Mouse (Mus musculus): ENCODE measurements around the gene Osbpl8. TPM values are rescaled to one million over a fixed set of nuclear protein-coding genes. Genes with fewer than 3 reads are reported as not detected.

The Osbpl8 gene
- polyA plus RNA-seq, 2 experiments, result 6.3 to 7.2 TPM

DNA sequence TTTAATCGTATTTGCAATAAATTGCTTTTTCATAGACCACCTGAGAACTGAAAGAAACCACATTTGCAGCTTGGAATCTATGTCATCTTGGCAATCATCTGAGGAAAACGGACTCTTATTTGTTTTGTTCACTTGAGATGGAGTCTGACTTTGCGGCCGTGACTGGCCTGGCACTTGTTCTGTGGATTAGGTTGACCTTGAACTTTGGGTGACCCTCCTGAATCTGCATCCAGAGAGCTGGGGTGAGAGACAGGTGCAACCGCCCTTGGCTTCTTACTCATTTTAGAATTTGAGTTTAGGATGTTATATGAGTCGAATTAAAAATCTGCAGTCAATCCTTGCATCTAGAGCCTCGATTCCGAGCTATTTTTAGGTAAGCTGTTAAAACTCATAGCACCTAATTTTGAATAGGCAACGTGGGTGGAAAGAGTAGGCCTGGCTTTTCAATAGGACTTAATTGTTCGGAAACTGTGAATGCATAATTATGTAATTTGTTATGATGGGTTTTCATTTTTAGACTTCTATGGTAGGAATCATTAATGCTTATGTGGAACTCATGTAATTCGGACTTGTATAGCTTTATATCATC lies 20.1 kb upstream of the Osbpl8 start:
- WGBS (ENCODE audit: insufficient replicate concordance), result 70% methylated on average over 11 of the region's 11 CpGs

GRCm38 (mm10) chr10:111149761-111150160 lies 14.8 kb upstream of the Osbpl8 start:
- Histone ChIP-seq H3K27ac (no peak overlapping the region), H3K27me3 (ENCODE audit: control insufficient read depth, insufficient read depth, low read length) (no peaks in the 10 kb centered on the region), H3K4me1 (replicated peaks; ENCODE audit: control insufficient read depth in 2 of 2, insufficient read depth in 2 of 2, low read length in 1 of 2) (no peaks in the 10 kb centered on the region), H3K36me3 (replicated peaks; ENCODE audit: control insufficient read depth, insufficient read depth, low read depth) (no peaks in the 10 kb centered on the region), H3K4me2 (ENCODE audit: low read depth) (no peak overlapping the region), H3K9me3 (ENCODE audit: control insufficient read depth, low read length) (no peaks in the 10 kb centered on the region), H3K9ac (replicated peaks) (no peak overlapping the region), H3K4me3 (ENCODE audit: insufficient read depth in 1 of 2, low read depth in 2 of 2, low read length in 2 of 2) (no peak overlapping the region)
- WGBS (ENCODE audit: insufficient replicate concordance), result 74% methylated on average over 5 of the region's 5 CpGs
- no peak for TF ChIP-seq EP300 (IDR thresholded peaks at IDR 0.05; ENCODE audit: low read depth)
- TF ChIP-seq CTCF (IDR thresholded peaks at IDR 0.05; ENCODE audit: low read depth), result no peak
- DNase-seq (ENCODE audit: low read depth in 3 of 3, low spot score in 3 of 3) (no peak), ATAC-seq (ENCODE audit: insufficient read depth) (no peak)

More for the DNA sequence above, 20.1 kb upstream of the Osbpl8 start:
- Histone ChIP-seq H3K4me1 (replicated peaks; ENCODE audit: control insufficient read depth in 2 of 2, insufficient read depth in 2 of 2, low read length in 1 of 2) (no peaks in the 10 kb centered on the region), H3K4me2 (ENCODE audit: low read depth) (no peak overlapping the region), H3K27me3 (ENCODE audit: control insufficient read depth, insufficient read depth, low read length) (no peaks in the 10 kb centered on the region), H3K27ac (no peak overlapping the region), H3K9ac (replicated peaks) (no peak overlapping the region), H3K4me3 (ENCODE audit: insufficient read depth in 1 of 2, low read depth in 2 of 2, low read length in 2 of 2) (no peak overlapping the region), H3K9me3 (ENCODE audit: control insufficient read depth, low read length) (no peaks in the 10 kb centered on the region), H3K36me3 (replicated peaks; ENCODE audit: control insufficient read depth, insufficient read depth, low read depth) (no peaks in the 10 kb centered on the region)
- DNase-seq (ENCODE audit: low read depth in 3 of 3, low spot score in 3 of 3) (no peak), ATAC-seq (ENCODE audit: insufficient read depth) (no peak)
- TF ChIP-seq EP300 (IDR thresholded peaks at IDR 0.05; ENCODE audit: low read depth) (no peak), CTCF (IDR thresholded peaks at IDR 0.05; ENCODE audit: low read depth) (no peak)

GRCm38 (mm10) chr10:111155065-111155464 lies 9.5 kb upstream of the Osbpl8 start:
- Histone ChIP-seq H3K9ac (replicated peaks) (no peak overlapping the region), H3K4me2 (ENCODE audit: low read depth) (no peak overlapping the region), H3K27ac (no peak overlapping the region), H3K4me3 (ENCODE audit: insufficient read depth in 1 of 2, low read depth in 2 of 2, low read length in 2 of 2) (no peak overlapping the region), H3K27me3 (ENCODE audit: control insufficient read depth, insufficient read depth, low read length) (no peaks in the 10 kb centered on the region), H3K9me3 (ENCODE audit: control insufficient read depth, low read length) (no peaks in the 10 kb centered on the region), H3K36me3 (replicated peaks; ENCODE audit: control insufficient read depth, insufficient read depth, low read depth) (no peaks in the 10 kb centered on the region), H3K4me1 (replicated peaks; ENCODE audit: control insufficient read depth in 2 of 2, insufficient read depth in 2 of 2, low read length in 1 of 2) (peaks cover 0 to 8% of the 10 kb centered on the region in 2 experiments; a peak in 1 of 4 replicates)
- no peak for ATAC-seq (ENCODE audit: insufficient read depth)
- 78% methylated on average over 3 of the region's 3 CpGs for WGBS (ENCODE audit: insufficient replicate concordance)
- no peak for DNase-seq (ENCODE audit: low read depth in 3 of 3, low spot score in 3 of 3)
- TF ChIP-seq EP300 (IDR thresholded peaks at IDR 0.05; ENCODE audit: low read depth) (no peak), CTCF (IDR thresholded peaks at IDR 0.05; ENCODE audit: low read depth) (no peak)

DNA sequence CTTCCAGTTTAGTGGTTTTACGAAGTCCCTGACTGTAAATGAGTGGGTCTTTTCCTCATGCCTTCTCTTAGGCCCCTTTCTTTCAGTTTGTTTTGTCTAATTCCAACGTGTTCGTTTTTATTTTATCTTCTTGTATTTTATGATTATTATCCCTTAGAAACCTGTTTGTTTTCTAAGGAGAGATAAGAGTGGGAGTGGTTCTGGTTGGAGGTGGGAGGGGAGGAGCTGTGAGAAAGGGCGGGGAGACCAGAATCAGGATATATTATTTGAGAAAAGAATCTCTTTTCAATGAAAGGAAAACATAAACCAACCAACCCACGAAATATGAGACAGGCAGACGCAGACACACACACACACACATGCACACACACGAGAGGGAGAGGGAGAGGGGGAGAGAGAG lies 9.0 kb upstream of the Osbpl8 start:
- Histone ChIP-seq H3K4me2 (ENCODE audit: low read depth) (no peak overlapping the region), H3K4me3 (ENCODE audit: insufficient read depth in 1 of 2, low read depth in 2 of 2, low read length in 2 of 2) (no peak overlapping the region), H3K27ac (no peak overlapping the region), H3K27me3 (ENCODE audit: control insufficient read depth, insufficient read depth, low read length) (no peaks in the 10 kb centered on the region), H3K4me1 (replicated peaks; ENCODE audit: control insufficient read depth in 2 of 2, insufficient read depth in 2 of 2, low read length in 1 of 2) (peaks cover 0 to 8% of the 10 kb centered on the region in 2 experiments; a peak in 1 of 4 replicates), H3K9ac (replicated peaks) (no peak overlapping the region), H3K36me3 (replicated peaks; ENCODE audit: control insufficient read depth, insufficient read depth, low read depth) (no peaks in the 10 kb centered on the region), H3K9me3 (ENCODE audit: control insufficient read depth, low read length) (no peaks in the 10 kb centered on the region)
- no peak for TF ChIP-seq EP300 (IDR thresholded peaks at IDR 0.05; ENCODE audit: low read depth)
- TF ChIP-seq CTCF (IDR thresholded peaks at IDR 0.05; ENCODE audit: low read depth), result no peak
- WGBS (ENCODE audit: insufficient replicate concordance), result 44% methylated on average over 7 of the region's 7 CpGs
- no peak for DNase-seq (ENCODE audit: low read depth in 3 of 3, low spot score in 3 of 3)
- no peak for ATAC-seq (ENCODE audit: insufficient read depth)

- H3K4me3 ChIP-seq (ENCODE audit: insufficient read depth in 1 of 2, low read depth in 2 of 2, low read length in 2 of 2), result no peak overlapping the region
- no peaks in the 10 kb centered on the region for H3K27me3 ChIP-seq (ENCODE audit: control insufficient read depth, insufficient read depth, low read length)
- H3K4me2 ChIP-seq (ENCODE audit: low read depth), result no peak overlapping the region; the same call in 1 of the 2 replicates
- 68% methylated on average over 29 of the region's 29 CpGs for WGBS (ENCODE audit: insufficient replicate concordance)
- H3K27ac ChIP-seq, result no peak overlapping the region
- ATAC-seq (ENCODE audit: insufficient read depth) (no peak), DNase-seq (ENCODE audit: low read depth in 3 of 3, low spot score in 3 of 3) (no peak)
- H3K4me1 ChIP-seq (replicated peaks; ENCODE audit: control insufficient read depth in 2 of 2, insufficient read depth in 2 of 2, low read length in 1 of 2), result peaks cover 0 to 8% of the 10 kb centered on the region in 2 experiments; a peak in 1 of 4 replicates
- H3K36me3 ChIP-seq (replicated peaks; ENCODE audit: control insufficient read depth, insufficient read depth, low read depth), result no peaks in the 10 kb centered on the region
- TF ChIP-seq EP300 (IDR thresholded peaks at IDR 0.05; ENCODE audit: low read depth) (no peak), CTCF (IDR thresholded peaks at IDR 0.05; ENCODE audit: low read depth) (no peak)
- H3K9me3 ChIP-seq (ENCODE audit: control insufficient read depth, low read length), result no peaks in the 10 kb centered on the region
- H3K9ac ChIP-seq (replicated peaks), result no peak overlapping the region
These were observed 8.0 kb upstream of the Osbpl8 start for GRCm38 (mm10) chr10:111156394-111157190.
